Mouse (Mus musculus) limb, embryonic 15.5 days (tissue): ENCODE measurements around the gene Six2. TPM values are rescaled to one million over a fixed set of nuclear protein-coding genes. Genes with fewer than 3 reads are reported as not detected.

ENCODE experiments used
- ATAC-seq: fragments of 200-750 bp; cut with Nextera tagmentation; 2 replicates; pipeline ENCODE4 v1.8.0; 2017; ENCODE audit warnings: low read depth, moderate TSS enrichment; ENCODE audit not compliant: insufficient number of reproducible peaks, low FRiP score, low TSS enrichment
- H3K27ac ChIP-seq: fragments of 300-500 bp; sonication (generic); 2 replicates; pipeline ENCODE4 v1.5.1; 2015; ENCODE audit warnings: moderate library complexity, mild to moderate bottlenecking, inconsistent platforms
- H3K27me3 ChIP-seq: fragments of 300-500 bp; sonication (generic); 2 replicates; pipeline ENCODE4 v1.6.1; 2015; ENCODE audit warnings: inconsistent platforms
- H3K36me3 ChIP-seq: fragments of 300-500 bp; sonication (generic); 2 replicates; pipeline ENCODE4 v1.6.1; 2015; ENCODE audit warnings: inconsistent platforms
- H3K4me1 ChIP-seq: fragments of 300-500 bp; sonication (generic); 2 replicates; pipeline ENCODE4 v1.6.1; 2015; ENCODE audit warnings: inconsistent platforms
- H3K4me2 ChIP-seq: fragments of 300-500 bp; sonication (generic); 2 replicates; pipeline ENCODE4 v1.6.1; 2015; ENCODE audit warnings: mild to moderate bottlenecking, inconsistent platforms
- H3K4me3 ChIP-seq: fragments of 300-500 bp; sonication (generic); 2 replicates; pipeline ENCODE4 v1.5.1; 2015; ENCODE audit warnings: mild to moderate bottlenecking, inconsistent platforms
- H3K9ac ChIP-seq: fragments of 300-500 bp; sonication (generic); 2 replicates; pipeline ENCODE4 v1.6.1; 2015; ENCODE audit warnings: inconsistent platforms
- H3K9me3 ChIP-seq: fragments of 300-500 bp; sonication (generic); 2 replicates; pipeline ENCODE4 v1.6.1; 2016; ENCODE audit warnings: inconsistent platforms
- WGBS: fragments of 180-500 bp; shearing (Covaris S2); methylation state at CpG from one replicate; pipeline ENCODE4 v1.1.7; 2015; 5-methylcytosine and 5-hydroxymethylcytosine counted together
- polyA plus RNA-seq: library from polyadenylated mRNA; unstranded; fragments of >200 nt; fragmentation: Nextera tagmentation; extraction: Ambion mirVana; gene quantifications from 2 replicates; pipeline ENCODE4 v1.2.1, GENCODE M21; 2015

The Six2 gene
- polyA plus RNA-seq, 1 experiment from 2014 or later, result 4.3 TPM

GRCm38 (mm10) chr17:85681741-85682140, 6.3 kb downstream of the Six2 start:
- H3K27me3 ChIP-seq, result peaks cover 88% of the 10 kb centered on the region
- H3K4me3 ChIP-seq, result no peak overlapping the region
- H3K36me3 ChIP-seq, result no peaks in the 10 kb centered on the region
- no peak for ATAC-seq
- H3K9me3 ChIP-seq, result no peaks in the 10 kb centered on the region
- H3K27ac ChIP-seq, result no peak overlapping the region
- peaks cover 27% of the 10 kb centered on the region for H3K4me1 ChIP-seq
- 29% methylated on average over 6 of the region's 6 CpGs for WGBS
- no peak overlapping the region for H3K9ac ChIP-seq
- no peak overlapping the region for H3K4me2 ChIP-seq

GRCm38 (mm10) chr17:85680851-85681550, 7.1 kb downstream of the Six2 start:
- no peaks in the 10 kb centered on the region for H3K9me3 ChIP-seq
- no peaks in the 10 kb centered on the region for H3K36me3 ChIP-seq
- no peak overlapping the region for H3K4me3 ChIP-seq
- H3K27ac ChIP-seq, result no peak overlapping the region
- WGBS, result 19% methylated on average over 19 of the region's 19 CpGs
- H3K4me2 ChIP-seq, result no peak overlapping the region
- peaks cover 87% of the 10 kb centered on the region for H3K27me3 ChIP-seq
- no peak for ATAC-seq
- H3K9ac ChIP-seq, result no peak overlapping the region
- H3K4me1 ChIP-seq, result peaks cover 27% of the 10 kb centered on the region

GRCm38 (mm10) chr17:85680116-85680850, 7.8 kb downstream of the Six2 start:
- H3K9ac ChIP-seq, result no peak overlapping the region
- no peak overlapping the region for H3K27ac ChIP-seq
- H3K27me3 ChIP-seq, result peaks cover 80% of the 10 kb centered on the region
- H3K36me3 ChIP-seq, result no peaks in the 10 kb centered on the region
- peak overlapping the region; percentile 17 for H3K4me3 ChIP-seq
- H3K4me2 ChIP-seq, result peak overlapping the region; percentile 25
- WGBS, result 25% methylated on average over 21 of the region's 21 CpGs
- H3K9me3 ChIP-seq, result no peaks in the 10 kb centered on the region
- no peak for ATAC-seq
- peaks cover 25% of the 10 kb centered on the region for H3K4me1 ChIP-seq

- no peaks in the 10 kb centered on the region for H3K36me3 ChIP-seq
- no peak for ATAC-seq
- no peak overlapping the region for H3K27ac ChIP-seq
- no peaks in the 10 kb centered on the region for H3K9me3 ChIP-seq
- peaks cover 78% of the 10 kb centered on the region for H3K27me3 ChIP-seq
- no peak overlapping the region for H3K9ac ChIP-seq
- peak overlapping the region; percentile 17 for H3K4me3 ChIP-seq
- H3K4me2 ChIP-seq, result peak overlapping the region; percentile 25
- peaks cover 20% of the 10 kb centered on the region for H3K4me1 ChIP-seq
- WGBS, result 8% methylated on average over 15 of the region's 15 CpGs
These were observed 8.4 kb downstream of the Six2 start for GRCm38 (mm10) chr17:85679651-85680050.

GRCm38 (mm10) chr17:85664618-85665320, 23.3 kb downstream of the Six2 start:
- H3K9me3 ChIP-seq, result no peaks in the 10 kb centered on the region
- peak overlapping the region; percentile 41 for H3K4me2 ChIP-seq
- peak overlapping the region; percentile 26 for H3K4me3 ChIP-seq
- 2% methylated on average over 20 of the region's 20 CpGs for WGBS
- H3K9ac ChIP-seq, result no peak overlapping the region
- peaks cover 34% of the 10 kb centered on the region for H3K27me3 ChIP-seq
- peaks cover 4% of the 10 kb centered on the region; the same call in 1 of the 2 replicates for H3K4me1 ChIP-seq
- ATAC-seq, result peak; percentile 58
- no peak overlapping the region for H3K27ac ChIP-seq
- no peaks in the 10 kb centered on the region for H3K36me3 ChIP-seq

GRCm38 (mm10) chr17:85664202-85664601, 23.9 kb downstream of the Six2 start:
- WGBS, result 22% methylated on average over 2 of the region's 2 CpGs
- Histone ChIP-seq H3K27me3 (peaks cover 34% of the 10 kb centered on the region), H3K27ac (no peak overlapping the region), H3K9ac (no peak overlapping the region), H3K4me2 (peak overlapping the region; percentile 41; the same call in 1 of the 2 replicates), H3K4me1 (peaks cover 4% of the 10 kb centered on the region; the same call in 1 of the 2 replicates), H3K36me3 (no peaks in the 10 kb centered on the region), H3K9me3 (no peaks in the 10 kb centered on the region), H3K4me3 (no peak overlapping the region)
- ATAC-seq, result no peak

- Histone ChIP-seq H3K27ac (no peak overlapping the region), H3K4me3 (no peak overlapping the region), H3K9ac (no peak overlapping the region), H3K9me3 (no peaks in the 10 kb centered on the region), H3K36me3 (no peaks in the 10 kb centered on the region), H3K4me2 (no peak overlapping the region), H3K27me3 (peaks cover 29% of the 10 kb centered on the region), H3K4me1 (peaks cover 4% of the 10 kb centered on the region; the same call in 1 of the 2 replicates)
- no peak for ATAC-seq
- WGBS, result 48% methylated on average over 5 of the region's 5 CpGs
These were observed 26.6 kb downstream of the Six2 start for GRCm38 (mm10) chr17:85661521-85661920.

- no peaks in the 10 kb centered on the region for H3K36me3 ChIP-seq
- peaks cover 4% of the 10 kb centered on the region; the same call in 1 of the 2 replicates for H3K4me1 ChIP-seq
- H3K4me3 ChIP-seq, result no peak overlapping the region
- 78% methylated on average over 1 of the region's 1 CpGs for WGBS
- H3K9ac ChIP-seq, result no peak overlapping the region
- no peak overlapping the region for H3K27ac ChIP-seq
- peaks cover 23% of the 10 kb centered on the region for H3K27me3 ChIP-seq
- H3K9me3 ChIP-seq, result no peaks in the 10 kb centered on the region
- no peak overlapping the region for H3K4me2 ChIP-seq
- ATAC-seq, result no peak
These were observed 28.1 kb downstream of the Six2 start for GRCm38 (mm10) chr17:85660016-85660415.

GRCm38 (mm10) chr17:85645718-85646665, 42.1 kb downstream of the Six2 start:
- H3K36me3 ChIP-seq, result no peaks in the 10 kb centered on the region
- H3K27ac ChIP-seq, result no peak overlapping the region
- peak overlapping the region; percentile 80 for H3K4me2 ChIP-seq
- peaks cover 54% of the 10 kb centered on the region for H3K27me3 ChIP-seq
- H3K4me1 ChIP-seq, result peaks cover 15% of the 10 kb centered on the region
- ATAC-seq, result no peak
- peak overlapping the region; percentile 37 for H3K4me3 ChIP-seq
- 3% methylated on average over 36 of the region's 36 CpGs for WGBS
- H3K9me3 ChIP-seq, result no peaks in the 10 kb centered on the region
- H3K9ac ChIP-seq, result no peak overlapping the region

- WGBS, result 9% methylated on average over 10 of the region's 12 CpGs
- H3K27ac ChIP-seq, result no peak overlapping the region
- H3K36me3 ChIP-seq, result no peaks in the 10 kb centered on the region
- peaks cover 15% of the 10 kb centered on the region for H3K4me1 ChIP-seq
- ATAC-seq, result no peak
- H3K4me2 ChIP-seq, result peak overlapping the region; percentile 80
- H3K4me3 ChIP-seq, result peak overlapping the region; percentile 37
- H3K9me3 ChIP-seq, result no peaks in the 10 kb centered on the region
- H3K27me3 ChIP-seq, result peaks cover 54% of the 10 kb centered on the region
- H3K9ac ChIP-seq, result no peak overlapping the region
These were observed 42.8 kb downstream of the Six2 start for GRCm38 (mm10) chr17:85645312-85645711.

- no peak overlapping the region for H3K9ac ChIP-seq
- H3K4me3 ChIP-seq, result no peak overlapping the region
- peaks cover 44% of the 10 kb centered on the region for H3K27me3 ChIP-seq
- H3K4me1 ChIP-seq, result no peaks in the 10 kb centered on the region
- no peak overlapping the region for H3K4me2 ChIP-seq
- H3K27ac ChIP-seq, result no peak overlapping the region
- 68% methylated on average over 5 of the region's 6 CpGs for WGBS
- H3K36me3 ChIP-seq, result no peaks in the 10 kb centered on the region
- H3K9me3 ChIP-seq, result no peaks in the 10 kb centered on the region
- no peak for ATAC-seq
These were observed 50.2 kb downstream of the Six2 start for GRCm38 (mm10) chr17:85637876-85638275.
